9 mouse cellular contexts compared by ENCODE assay signal in the genomic region with DNA sequence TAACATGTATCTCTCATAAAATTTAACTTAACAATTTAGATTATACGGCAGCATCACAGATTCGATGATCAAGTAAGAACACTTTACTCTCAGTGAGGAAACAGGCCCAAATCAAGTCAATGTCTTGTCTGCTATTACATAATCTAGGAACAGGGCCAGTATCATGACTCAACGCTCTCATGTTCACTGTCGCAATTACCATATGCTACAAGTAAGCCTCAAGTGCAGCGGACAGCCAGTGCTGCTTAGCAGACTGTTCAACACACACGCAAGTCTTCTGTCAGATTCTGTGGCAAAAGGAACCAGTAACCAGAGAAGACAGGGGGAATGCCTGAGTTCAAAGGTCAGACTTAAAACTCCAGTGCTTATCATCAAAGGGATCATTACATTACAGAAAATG. TPM values are rescaled to one million over a fixed set of nuclear protein-coding genes. Genes with fewer than 3 reads are reported as not detected.
DNase-seq lines count a peak whose midpoint lies in the region; ATAC-seq lines count a peak whose summit lies in the region.
"Had no signal": no experiment of that assay in that cellular context is flagged by ENCODE, and none has a peak within 500 bp of the region (broad histone marks: within the 10 kb centered on the region; RNA-seq: fewer than 3 reads in every experiment).

No protein-coding gene starts in this region.

- no peak for DNase-seq in cerebellum, postnatal 4 days (ENCODE audit: low spot score in 2 of 2)
- no peak for DNase-seq in neural tube, embryonic 10.5 days (ENCODE audit: extremely low spot score, low spot score)
- peak; percentile 84 for DNase-seq in frontal cortex, adult 2 months (ENCODE audit: extremely low spot score in 1 of 2, low spot score in 1 of 2)
- peak; percentile 59 to 81 for DNase-seq in left cerebral cortex, adult 9 months (ENCODE audit: low spot score in 2 of 2)

- H3K27me3 ChIP-seq in neural tube, embryonic 13.5 days: no peaks in the 10 kb centered on the region
- H3K27me3 ChIP-seq in stomach, embryonic 15.5 days (replicated peaks): no peaks in the 10 kb centered on the region
- no peaks in the 10 kb centered on the region for H3K27me3 ChIP-seq in kidney, embryonic 14.5 days (ENCODE audit: control insufficient read depth, insufficient read depth, low read length)
- H3K27me3 ChIP-seq: embryonic facial prominence, embryonic 12.5 days had no signal

- peaks cover 67% of the 10 kb centered on the region for H3K36me3 ChIP-seq in neural tube, embryonic 13.5 days
- H3K36me3 ChIP-seq in stomach, embryonic 15.5 days: peaks cover 16% of the 10 kb centered on the region
- H3K36me3 ChIP-seq in kidney, embryonic 14.5 days (ENCODE audit: control insufficient read depth, insufficient read depth, low read length): peaks cover 29% of the 10 kb centered on the region

- no peak overlapping the region for H3K9ac ChIP-seq in neural tube, embryonic 13.5 days
- H3K9ac ChIP-seq in stomach, embryonic 15.5 days: no peak overlapping the region
- no peak overlapping the region for H3K9ac ChIP-seq in kidney, embryonic 14.5 days (ENCODE audit: low read depth, low read length)
- H3K9ac ChIP-seq: embryonic facial prominence, embryonic 12.5 days had no signal

- no peak overlapping the region for H3K4me2 ChIP-seq in neural tube, embryonic 13.5 days
- H3K4me2 ChIP-seq in stomach, embryonic 15.5 days: no peak overlapping the region
- no peak overlapping the region for H3K4me2 ChIP-seq in kidney, embryonic 14.5 days (replicated peaks; ENCODE audit: low read depth, low read length)
- H3K4me2 ChIP-seq: embryonic facial prominence, embryonic 12.5 days had no signal

- WGBS in neural tube, embryonic 13.5 days: 91% methylated on average over 6 of the region's 6 CpGs
- WGBS in stomach, embryonic 15.5 days: 48% methylated on average over 6 of the region's 6 CpGs
- 75% methylated on average over 6 of the region's 6 CpGs for WGBS in kidney, embryonic 14.5 days

- peaks cover 18% of the 10 kb centered on the region for H3K4me1 ChIP-seq in neural tube, embryonic 13.5 days (replicated peaks)
- peaks cover 15% of the 10 kb centered on the region for H3K4me1 ChIP-seq in stomach, embryonic 15.5 days
- H3K4me1 ChIP-seq in kidney, embryonic 14.5 days (ENCODE audit: control insufficient read depth, insufficient read depth, low read length): 0 out of 2 replicates have a peak, but pooled peaks cover 5% of the 10 kb centered on the region

- peak; percentile 82 for ATAC-seq in cerebellum, adult (ENCODE audit: insufficient number of reproducible peaks, low FRiP score, low TSS enrichment)
- ATAC-seq in neural tube, embryonic 13.5 days (ENCODE audit: low read depth): no peak; the same call in 1 of the 2 replicates
- ATAC-seq in stomach, embryonic 15.5 days (ENCODE audit: insufficient read depth, low FRiP score, low read depth): peak; percentile 45; the same call in 1 of the 2 replicates
- ATAC-seq in kidney, embryonic 14.5 days (ENCODE audit: low FRiP score, low TSS enrichment): no peak

- H3K27ac ChIP-seq in neural tube, embryonic 13.5 days (replicated peaks): peak overlapping the region; percentile 57; the same call in 1 of the 2 replicates
- H3K27ac ChIP-seq in stomach, embryonic 15.5 days: peak overlapping the region; percentile 3; the same call in 1 of the 2 replicates
- no peak overlapping the region for H3K27ac ChIP-seq in kidney, embryonic 14.5 days (ENCODE audit: low read depth, low read length)

- H3K9me3 ChIP-seq in neural tube, embryonic 13.5 days: no peaks in the 10 kb centered on the region
- H3K9me3 ChIP-seq in stomach, embryonic 15.5 days: no peaks in the 10 kb centered on the region
- 0 out of 2 replicates have a peak, but pooled peaks cover 3% of the 10 kb centered on the region for H3K9me3 ChIP-seq in kidney, embryonic 14.5 days (ENCODE audit: control insufficient read depth, low read length)
- H3K9me3 ChIP-seq: embryonic facial prominence, embryonic 12.5 days had no signal

- H3K4me3 ChIP-seq in neural tube, embryonic 13.5 days: no peak overlapping the region
- H3K4me3 ChIP-seq in stomach, embryonic 15.5 days (replicated peaks): no peak overlapping the region
- H3K4me3 ChIP-seq in kidney, embryonic 14.5 days (ENCODE audit: low read length): no peak overlapping the region
- H3K4me3 ChIP-seq: embryonic facial prominence, embryonic 12.5 days had no signal

RNA-seq across cellular contexts. Expression of a gene that starts 20.1 kb away (rescaled TPM):
- 56.9 and 59.6 TPM in 2 replicates for polyA plus RNA-seq in neural tube, embryonic 13.5 days (2015; fragmentation: Nextera tagmentation; extraction: Ambion mirVana)
- polyA plus RNA-seq in frontal cortex, adult 2 months (2012; rRNA removed): 19.9 and 24.8 TPM in 2 replicates
- 118 and 119 TPM in 2 replicates for polyA plus RNA-seq in stomach, embryonic 15.5 days (2015; fragmentation: Nextera tagmentation; extraction: Ambion mirVana)
- polyA plus RNA-seq in kidney, embryonic 14.5 days (2014; fragmentation: Nextera tagmentation; extraction: Ambion mirVana): 84.6 and 146 TPM in 2 replicates

RNA-seq across cellular contexts. Expression of a gene that starts 45.4 kb away (rescaled TPM):
- polyA plus RNA-seq in neural tube, embryonic 13.5 days (2015; fragmentation: Nextera tagmentation; extraction: Ambion mirVana): 55.2 and 57.7 TPM in 2 replicates
- 50.2 and 51.9 TPM in 2 replicates for polyA plus RNA-seq in frontal cortex, adult 2 months (2012; rRNA removed)
- 80.9 and 95.3 TPM in 2 replicates for polyA plus RNA-seq in stomach, embryonic 15.5 days (2015; fragmentation: Nextera tagmentation; extraction: Ambion mirVana)
- polyA plus RNA-seq in kidney, embryonic 14.5 days (2014; fragmentation: Nextera tagmentation; extraction: Ambion mirVana): 61.3 and 76.6 TPM in 2 replicates

Comparison
In these comparisons a context has a peak if more than half of its experiments do, and no peak if none do; other contexts are left out.
1. ATAC-seq: peak in cerebellum, adult (single experiment) and stomach, embryonic 15.5 days (single experiment); none in neural tube, embryonic 13.5 days (single experiment) and kidney, embryonic 14.5 days (single experiment).
2. DNase-seq: peak in frontal cortex, adult 2 months (2 of 2) and left cerebral cortex, adult 9 months (2 of 2); none in cerebellum, postnatal 4 days (0 of 2) and neural tube, embryonic 10.5 days (single experiment).